Mouse (Mus musculus): Measurements from ENCODE around the gene Pla2g3.

GRCm38 (mm10) chr11:3546242-3546562 is 58.1 kb downstream of the Pla2g3 start:
- TF ChIP-seq CTCF (conservative IDR thresholded peaks at IDR 0.05; ENCODE audit: insufficient read depth, insufficient read length, low read depth, low read length) = no peak
- no peak for TF ChIP-seq POLR2A (IDR thresholded peaks at IDR 0.05; ENCODE audit: low read depth, low read length)

All from kidney, adult 2 months (tissue).